Mouse (Mus musculus) cerebellum, adult 2 months (tissue): Measurements from ENCODE around the gene Ncoa3. TPM values are rescaled to one million over a fixed set of nuclear protein-coding genes. Genes with fewer than 3 reads are reported as not detected.
A peak's percentile ranks its signal among the peaks of the same experiment; 100 is the strongest.

Source experiments
- DNase-seq, 2 experiments: peaks; one replicate each; pipeline ENCODE4 v3.0.0; 2021
- H3K27ac ChIP-seq: fragments of 200-500 bp; 2 replicates; pipeline ENCODE4 v1.5.1; 2012; ENCODE audit warnings: low read length, control low read depth, inconsistent platforms; ENCODE audit not compliant: insufficient read depth
- H3K27me3 ChIP-seq: fragments of 200-500 bp; 2 replicates; pipeline ENCODE4 v1.6.1; 2012; ENCODE audit warnings: inconsistent platforms, mild to moderate bottlenecking, low read length, moderate library complexity; ENCODE audit not compliant: control insufficient read depth, insufficient read depth
- H3K4me1 ChIP-seq: fragments of 200-500 bp; 2 replicates; pipeline ENCODE4 v1.6.1; 2011; ENCODE audit warnings: low read length; ENCODE audit not compliant: control insufficient read depth, insufficient read depth
- H3K4me3 ChIP-seq: fragments of 200-500 bp; replicated peaks from 2 replicates; pipeline ENCODE3; 2011; ENCODE audit warnings: mild to moderate bottlenecking, low read depth, low read length, control low read depth; ENCODE audit not compliant: insufficient read depth
- CTCF ChIP-seq: fragments of 200-500 bp; IDR thresholded peaks from 2 replicates; pipeline ENCODE4 v1.5.1; 2011; ENCODE audit warnings: low read depth, mild to moderate bottlenecking, control low read depth, low read length, moderate library complexity, borderline replicate concordance; ENCODE audit not compliant: insufficient read depth
- POLR2A ChIP-seq: fragments of 200-500 bp; IDR thresholded peaks from 2 replicates; pipeline ENCODE4 v1.6.1; 2011; ENCODE audit warnings: low read length, control low read depth, borderline replicate concordance; ENCODE audit not compliant: insufficient read depth
- whole genome bisulfite sequencing: fragments of 180-500 bp; shearing (Covaris S2); methylation state at CpG from one replicate; pipeline ENCODE4 v1.1.7; 2018; 5-methylcytosine and 5-hydroxymethylcytosine counted together
- polyA plus RNA-seq: library from polyadenylated mRNA; depleted of rRNA; stranded (reverse); fragments of >200 nt; gene quantifications from 2 replicates; pipeline ENCODE4 v1.2.3, GENCODE M21; 2012

Ncoa3 gene
- polyA plus RNA-seq, 1 experiment = 23.7 TPM

DNA sequence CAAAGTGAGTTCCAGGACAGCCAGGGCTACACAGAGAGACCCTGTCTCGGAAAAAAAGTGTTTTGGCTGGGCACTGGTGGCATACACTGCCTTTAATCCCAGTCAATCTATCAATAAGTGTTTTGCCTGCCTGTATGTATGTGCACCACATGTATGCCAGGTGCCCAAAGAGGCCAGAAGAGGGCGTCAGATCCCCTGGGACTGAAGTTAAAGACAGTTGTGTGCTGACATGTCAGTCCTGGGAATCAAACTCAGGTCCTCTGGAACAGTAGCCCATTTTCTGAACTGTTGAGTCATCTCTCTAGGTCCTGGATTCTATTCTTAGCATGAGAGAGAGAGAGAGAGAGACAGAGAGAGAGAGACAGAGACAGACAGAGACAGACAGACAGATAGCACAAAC is 25.4 kb upstream of the Ncoa3 start:
- no peak overlapping the region for H3K27ac ChIP-seq
- H3K4me1 ChIP-seq = no peaks in the 10 kb centered on the region
- TF ChIP-seq CTCF = no peak
- TF ChIP-seq POLR2A = no peak
- no peak overlapping the region for H3K4me3 ChIP-seq
- WGBS = 90% methylated on average over 2 of the region's 2 CpGs
- H3K27me3 ChIP-seq = no peaks in the 10 kb centered on the region
- DNase-seq = no peak

GRCm38 (mm10) chr2:165967823-165968555 is 24.4 kb upstream of the Ncoa3 start:
- WGBS = 61% methylated on average over 6 of the region's 6 CpGs
- DNase-seq = peak in 1 of 2 experiments; percentile 31
- no peaks in the 10 kb centered on the region for H3K27me3 ChIP-seq
- H3K4me1 ChIP-seq = no peaks in the 10 kb centered on the region
- no peak for TF ChIP-seq CTCF
- no peak for TF ChIP-seq POLR2A
- H3K27ac ChIP-seq = no peak overlapping the region
- no peak overlapping the region for H3K4me3 ChIP-seq

DNA sequence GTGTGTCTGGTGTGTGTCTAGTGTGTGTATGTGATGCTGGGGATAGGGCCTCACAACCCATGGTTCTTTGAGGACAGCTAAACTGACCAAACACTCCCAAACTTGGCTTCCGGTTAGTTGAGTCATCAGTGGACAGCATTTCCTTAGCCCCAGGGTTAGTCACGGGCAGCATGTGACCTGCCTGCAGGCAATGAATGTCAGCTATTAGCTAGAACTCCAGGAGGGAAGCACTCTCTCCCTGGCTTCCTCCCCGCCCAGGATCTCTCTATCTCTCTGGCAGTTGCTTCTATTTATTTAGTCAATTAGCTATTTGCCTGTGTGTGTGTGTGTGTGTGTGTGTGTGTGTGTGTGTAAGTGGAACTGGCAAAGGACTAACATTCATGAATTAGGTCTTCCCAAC is 23.6 kb upstream of the Ncoa3 start:
- Histone ChIP-seq H3K4me3 (no peak overlapping the region), H3K27me3 (no peaks in the 10 kb centered on the region), H3K27ac (no peak overlapping the region), H3K4me1 (no peaks in the 10 kb centered on the region)
- 46% methylated on average over 3 of the region's 3 CpGs for WGBS
- TF ChIP-seq CTCF (no peak), POLR2A (no peak)
- no peak for DNase-seq

DNA sequence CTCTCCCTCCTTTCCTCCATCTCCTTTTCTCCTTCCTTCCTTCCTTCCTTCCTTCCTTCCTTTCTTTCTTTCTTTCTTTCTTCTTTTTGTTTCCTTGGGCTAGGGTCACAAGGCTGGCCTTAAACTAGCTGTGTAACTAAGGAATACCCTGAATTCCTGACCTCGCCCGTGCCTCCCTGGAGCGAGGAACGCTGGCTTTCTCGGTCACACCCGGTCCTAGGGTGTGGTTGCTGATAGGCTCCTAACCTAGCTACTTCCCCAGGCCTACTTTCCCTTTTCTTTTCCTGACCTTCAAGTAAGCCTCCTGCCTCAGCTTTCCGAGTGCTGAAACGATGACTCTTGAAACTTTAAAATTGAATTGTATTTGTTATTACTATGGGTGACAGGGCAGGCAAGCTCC is 23.0 kb upstream of the Ncoa3 start:
- no peak overlapping the region for H3K27ac ChIP-seq
- 72% methylated on average over 8 of the region's 8 CpGs for WGBS

GRCm38 (mm10) chr2:165969961-165970360 is 22.5 kb upstream of the Ncoa3 start:
- 93% methylated on average over 13 of the region's 13 CpGs for WGBS
- no peak for DNase-seq
- Histone ChIP-seq H3K4me1 (no peaks in the 10 kb centered on the region), H3K27ac (no peak overlapping the region), H3K27me3 (no peaks in the 10 kb centered on the region), H3K4me3 (no peak overlapping the region)
- TF ChIP-seq CTCF (no peak), POLR2A (no peak)

More for the DNA sequence above, 23.0 kb upstream of the Ncoa3 start:
- Histone ChIP-seq H3K27me3 (no peaks in the 10 kb centered on the region), H3K4me1 (no peaks in the 10 kb centered on the region), H3K4me3 (no peak overlapping the region)
- DNase-seq = no peak
- TF ChIP-seq POLR2A (no peak), CTCF (no peak)

DNA sequence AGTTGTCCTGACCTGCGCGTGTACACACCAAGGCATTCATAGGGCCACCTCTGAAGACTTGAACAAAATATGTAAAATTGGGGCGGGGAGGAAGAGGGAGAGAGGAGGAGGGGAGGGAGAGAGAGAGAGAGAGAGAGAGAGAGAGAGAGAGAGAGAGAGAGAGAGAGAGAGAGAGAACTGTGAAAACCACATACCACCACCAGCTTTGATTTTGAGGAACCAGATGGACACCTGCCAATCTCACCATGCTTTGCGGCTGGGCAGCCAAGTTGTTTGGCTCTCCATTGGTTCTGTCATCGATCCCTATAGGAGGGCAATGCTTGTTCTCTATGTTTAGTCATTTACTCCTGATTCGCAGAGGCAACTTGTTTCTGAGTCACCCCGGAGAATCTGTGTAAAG is 21.7 kb upstream of the Ncoa3 start:
- Histone ChIP-seq H3K27me3 (no peaks in the 10 kb centered on the region), H3K4me1 (no peaks in the 10 kb centered on the region), H3K27ac (no peak overlapping the region), H3K4me3 (no peak overlapping the region)
- WGBS = 63% methylated on average over 7 of the region's 7 CpGs
- DNase-seq = no peak
- no peak for TF ChIP-seq POLR2A
- no peak for TF ChIP-seq CTCF

GRCm38 (mm10) chr2:165974383-165974782 is 18.1 kb upstream of the Ncoa3 start:
- no peak for TF ChIP-seq CTCF
- no peak for TF ChIP-seq POLR2A
- H3K4me3 ChIP-seq = no peak overlapping the region
- no peaks in the 10 kb centered on the region for H3K4me1 ChIP-seq
- H3K27ac ChIP-seq = no peak overlapping the region
- no peak for DNase-seq
- WGBS = 85% methylated on average over 1 of the region's 1 CpGs
- no peaks in the 10 kb centered on the region for H3K27me3 ChIP-seq

DNA sequence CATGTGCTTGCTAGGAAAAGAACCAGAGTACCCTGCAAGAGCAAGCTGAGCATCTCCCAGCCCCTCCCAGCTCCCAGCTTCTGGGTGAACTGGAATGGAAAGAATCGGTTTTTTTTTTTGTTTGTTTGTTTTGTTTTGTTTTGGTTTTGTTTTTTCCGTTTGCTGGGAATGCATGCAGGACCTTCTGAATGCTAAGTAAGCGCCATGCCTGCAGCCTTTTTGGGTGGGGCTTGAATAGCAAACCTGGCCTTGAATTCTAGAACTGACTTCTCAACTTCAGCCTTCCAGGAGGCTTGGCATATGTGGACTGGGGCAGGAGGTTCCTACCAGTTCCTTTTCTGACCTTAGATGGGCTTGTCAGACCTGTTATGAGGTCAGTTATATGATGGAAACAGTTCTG is 16.2 kb upstream of the Ncoa3 start:
- H3K27me3 ChIP-seq = no peaks in the 10 kb centered on the region
- H3K4me3 ChIP-seq = no peak overlapping the region
- 72% methylated on average over 3 of the region's 3 CpGs for WGBS
- H3K27ac ChIP-seq = no peak overlapping the region
- TF ChIP-seq POLR2A (no peak), CTCF (no peak)
- H3K4me1 ChIP-seq = no peaks in the 10 kb centered on the region
- no peak for DNase-seq

GRCm38 (mm10) chr2:165976874-165977273 is 15.6 kb upstream of the Ncoa3 start:
- H3K4me1 ChIP-seq = no peaks in the 10 kb centered on the region
- no peak overlapping the region for H3K4me3 ChIP-seq
- TF ChIP-seq POLR2A (no peak), CTCF (no peak)
- no peaks in the 10 kb centered on the region for H3K27me3 ChIP-seq
- WGBS = 76% methylated on average over 5 of the region's 5 CpGs
- no peak for DNase-seq
- H3K27ac ChIP-seq = no peak overlapping the region
